Mouse (Mus musculus) embryonic facial prominence, embryonic 10.5 days (tissue): ENCODE measurements at regions not wholly inside any gene's neighbourhood (a gene's known extent, or its start where the extent isn't known, plus 50 kb on each side); places are given as distances from the start of the nearest gene placed in this dataset.

Experiments
- DNase-seq: peaks from one replicate; pipeline ENCODE4 v3.0.0-alpha.2; 2017; ENCODE audit warnings: low spot score
- H3K27ac ChIP-seq: fragments of 300-500 bp; sonication (generic); replicated peaks from 2 replicates; pipeline ENCODE4 v1.5.1; 2016; ENCODE audit warnings: mild to moderate bottlenecking
- H3K27me3 ChIP-seq: fragments of 300-500 bp; sonication (generic); replicated peaks from 2 replicates; pipeline ENCODE4 v1.6.1; 2016; ENCODE audit warnings: low read depth, mild to moderate bottlenecking; ENCODE audit not compliant: poor library complexity, severe bottlenecking
- H3K36me3 ChIP-seq: fragments of 300-500 bp; sonication (generic); replicated peaks from 2 replicates; pipeline ENCODE4 v1.6.1; 2016; ENCODE audit warnings: mild to moderate bottlenecking, moderate library complexity
- H3K4me1 ChIP-seq: fragments of 300-500 bp; sonication (generic); 2 replicates; pipeline ENCODE4 v1.6.1; 2016
- H3K4me3 ChIP-seq: fragments of 300-500 bp; sonication (generic); 2 replicates; pipeline ENCODE4 v1.5.1; 2016; ENCODE audit warnings: mild to moderate bottlenecking, moderate library complexity
- H3K9me3 ChIP-seq: fragments of 300-500 bp; sonication (generic); 2 replicates; pipeline ENCODE4 v1.6.1; 2016; ENCODE audit warnings: mild to moderate bottlenecking
- WGBS: fragments of 180-500 bp; shearing (Covaris S2); methylation state at CpG from one replicate; pipeline ENCODE4 v1.1.7; 2016; 5-methylcytosine and 5-hydroxymethylcytosine counted together

- no peaks in the 10 kb centered on the region for H3K9me3 ChIP-seq
- no peaks in the 10 kb centered on the region for H3K36me3 ChIP-seq
- H3K27ac ChIP-seq: no peak overlapping the region
- H3K27me3 ChIP-seq: no peaks in the 10 kb centered on the region
- 85% methylated on average over 2 of the region's 2 CpGs for WGBS
- H3K4me1 ChIP-seq: no peaks in the 10 kb centered on the region
- DNase-seq: no peak
- no peak overlapping the region for H3K4me3 ChIP-seq
These were observed 147.1 kb upstream of the F13a1 start for GRCm38 (mm10) chr13:37197136-37197535.

- Histone ChIP-seq H3K27ac (no peak overlapping the region), H3K9me3 (no peaks in the 10 kb centered on the region), H3K27me3 (no peaks in the 10 kb centered on the region), H3K4me3 (no peak overlapping the region), H3K36me3 (no peaks in the 10 kb centered on the region), H3K4me1 (no peaks in the 10 kb centered on the region)
- DNase-seq: no peak
- 88% methylated on average over 1 of the region's 1 CpGs for WGBS
These were observed 145.8 kb upstream of the F13a1 start for GRCm38 (mm10) chr13:37195857-37196256.

- Histone ChIP-seq H3K9me3 (no peaks in the 10 kb centered on the region), H3K36me3 (no peaks in the 10 kb centered on the region), H3K27me3 (no peaks in the 10 kb centered on the region), H3K4me1 (no peaks in the 10 kb centered on the region), H3K27ac (no peak overlapping the region), H3K4me3 (no peak overlapping the region)
- no peak for DNase-seq
- 84% methylated on average over 9 of the region's 9 CpGs for WGBS
These were observed 131.2 kb upstream of the F13a1 start for GRCm38 (mm10) chr13:37181169-37181787.

GRCm38 (mm10) chr13:37176526-37176925 lies 126.5 kb upstream of the F13a1 start:
- Histone ChIP-seq H3K27me3 (no peaks in the 10 kb centered on the region), H3K4me3 (no peak overlapping the region), H3K36me3 (no peaks in the 10 kb centered on the region), H3K4me1 (no peaks in the 10 kb centered on the region), H3K9me3 (no peaks in the 10 kb centered on the region), H3K27ac (no peak overlapping the region)
- WGBS: 89% methylated on average over 1 of the region's 1 CpGs
- no peak for DNase-seq

GRCm38 (mm10) chr13:37175997-37176396 lies 126.0 kb upstream of the F13a1 start:
- 88% methylated on average over 8 of the region's 8 CpGs for WGBS

GRCm38 (mm10) chr13:37158831-37159522 lies 108.9 kb upstream of the F13a1 start:
- Histone ChIP-seq H3K4me3 (no peak overlapping the region), H3K36me3 (no peaks in the 10 kb centered on the region), H3K27ac (no peak overlapping the region), H3K9me3 (no peaks in the 10 kb centered on the region), H3K4me1 (no peaks in the 10 kb centered on the region), H3K27me3 (no peaks in the 10 kb centered on the region)
- WGBS: 83% methylated on average over 4 of the region's 4 CpGs
- no peak for DNase-seq

More at GRCm38 (mm10) chr13:37175997-37176396, 126.0 kb upstream of the F13a1 start:
- Histone ChIP-seq H3K36me3 (no peaks in the 10 kb centered on the region), H3K4me3 (no peak overlapping the region), H3K27ac (no peak overlapping the region), H3K9me3 (no peaks in the 10 kb centered on the region), H3K4me1 (no peaks in the 10 kb centered on the region), H3K27me3 (no peaks in the 10 kb centered on the region)
- no peak for DNase-seq

GRCm38 (mm10) chr13:37157808-37158207 lies 107.8 kb upstream of the F13a1 start:
- Histone ChIP-seq H3K9me3 (no peaks in the 10 kb centered on the region), H3K36me3 (no peaks in the 10 kb centered on the region), H3K4me1 (no peaks in the 10 kb centered on the region), H3K4me3 (no peak overlapping the region), H3K27ac (no peak overlapping the region), H3K27me3 (no peaks in the 10 kb centered on the region)
- WGBS: 87% methylated on average over 3 of the region's 3 CpGs
- no peak for DNase-seq

- Histone ChIP-seq H3K4me3 (no peak overlapping the region), H3K4me1 (peaks cover 6% of the 10 kb centered on the region; the same call in 1 of the 2 replicates), H3K27ac (no peak overlapping the region), H3K27me3 (no peaks in the 10 kb centered on the region), H3K9me3 (no peaks in the 10 kb centered on the region), H3K36me3 (no peaks in the 10 kb centered on the region)
- 81% methylated on average over 4 of the region's 4 CpGs for WGBS
- no peak for DNase-seq
These were observed 101.9 kb upstream of the F13a1 start for GRCm38 (mm10) chr13:37151835-37152516.

GRCm38 (mm10) chr13:37149961-37150360 lies 99.9 kb upstream of the F13a1 start:
- no peak for DNase-seq
- WGBS: 96% methylated on average over 1 of the region's 1 CpGs
- H3K27ac ChIP-seq: no peak overlapping the region

GRCm38 (mm10) chr13:37149066-37149781 lies 99.2 kb upstream of the F13a1 start:
- H3K4me3 ChIP-seq: no peak overlapping the region
- peaks cover 6% of the 10 kb centered on the region; the same call in 1 of the 2 replicates for H3K4me1 ChIP-seq
- H3K9me3 ChIP-seq: no peaks in the 10 kb centered on the region
- no peak overlapping the region for H3K27ac ChIP-seq
- WGBS: 83% methylated on average over 3 of the region's 3 CpGs
- no peaks in the 10 kb centered on the region for H3K27me3 ChIP-seq
- DNase-seq: no peak
- no peaks in the 10 kb centered on the region for H3K36me3 ChIP-seq

More at GRCm38 (mm10) chr13:37149961-37150360, 99.9 kb upstream of the F13a1 start:
- no peaks in the 10 kb centered on the region for H3K9me3 ChIP-seq
- H3K36me3 ChIP-seq: no peaks in the 10 kb centered on the region
- no peak overlapping the region for H3K4me3 ChIP-seq
- peaks cover 6% of the 10 kb centered on the region; the same call in 1 of the 2 replicates for H3K4me1 ChIP-seq
- H3K27me3 ChIP-seq: no peaks in the 10 kb centered on the region

- H3K9me3 ChIP-seq: no peaks in the 10 kb centered on the region
- no peaks in the 10 kb centered on the region for H3K36me3 ChIP-seq
- peaks cover 6% of the 10 kb centered on the region; the same call in 1 of the 2 replicates for H3K4me1 ChIP-seq
- no peak for DNase-seq
- H3K27me3 ChIP-seq: no peaks in the 10 kb centered on the region
- H3K4me3 ChIP-seq: no peak overlapping the region
- 75% methylated on average over 1 of the region's 1 CpGs for WGBS
- H3K27ac ChIP-seq: no peak overlapping the region
These were observed 98.6 kb upstream of the F13a1 start for GRCm38 (mm10) chr13:37148627-37149026.

- 90% methylated on average over 8 of the region's 8 CpGs for WGBS
- Histone ChIP-seq H3K9me3 (no peaks in the 10 kb centered on the region), H3K27me3 (no peaks in the 10 kb centered on the region), H3K27ac (peak overlapping the region; percentile 19; the same call in 1 of the 2 replicates), H3K4me3 (no peak overlapping the region), H3K4me1 (peaks cover 6% of the 10 kb centered on the region; the same call in 1 of the 2 replicates), H3K36me3 (no peaks in the 10 kb centered on the region)
- no peak for DNase-seq
These were observed 97.7 kb upstream of the F13a1 start for GRCm38 (mm10) chr13:37147790-37148189.
